In the genomic region with DNA sequence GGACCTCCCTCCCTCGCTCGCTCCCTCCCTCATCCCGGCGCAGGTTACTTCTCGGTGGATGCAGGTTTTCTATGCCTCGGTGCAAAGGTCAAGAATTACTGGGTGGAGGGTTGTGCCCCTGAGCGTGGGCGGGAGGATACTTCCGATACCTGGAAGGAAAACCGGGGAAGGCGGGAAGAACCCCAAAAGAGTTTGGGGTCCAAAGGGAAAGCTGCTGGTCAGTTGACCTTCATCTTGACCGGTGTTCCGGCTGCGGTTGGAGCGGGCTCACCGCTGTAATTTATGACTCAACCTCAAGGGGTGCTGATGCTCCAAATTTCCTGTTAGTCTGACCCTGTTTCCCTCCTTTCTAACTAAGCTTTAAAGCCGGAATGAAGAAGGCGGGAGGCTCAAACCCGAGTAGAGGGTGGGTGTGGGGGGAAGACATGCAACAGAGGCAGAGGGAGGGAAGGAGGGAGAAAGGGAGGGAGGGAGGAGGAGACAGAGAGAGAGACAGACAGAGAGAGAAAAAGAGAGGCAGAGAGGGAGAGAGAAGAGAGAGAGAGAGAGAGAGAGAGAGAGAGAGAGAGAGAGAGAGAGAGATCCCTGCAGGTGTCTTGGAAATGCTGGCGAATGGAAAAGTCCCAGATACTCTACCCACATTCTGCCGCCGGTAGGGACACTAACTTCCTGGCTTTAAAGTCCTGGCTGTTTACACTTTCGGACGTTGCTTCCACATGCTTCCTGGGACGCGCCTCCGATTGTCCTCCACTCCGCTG, we compare ENCODE assay signal across 7 mouse cellular contexts. TPM values are rescaled to one million over a fixed set of nuclear protein-coding genes. Genes with fewer than 3 reads are reported as not detected.
DNase-seq lines count a peak whose midpoint lies in the region; ATAC-seq lines count a peak whose summit lies in the region.

No protein-coding gene starts in this region.

- intact Hi-C loops in heart, postnatal 14 days (cut with DNase I): loop anchor here (2.0 to 5.0 kb wide), 2 partner anchors 336 to 436 kb away; a partner anchor contains a TSS

- peak; percentile 60 for DNase-seq in CD4-positive, CD25-positive, alpha-beta regulatory T cell, adult 2 months (ENCODE audit: low read depth, low spot score)
- DNase-seq in R1 (ENCODE audit: low read depth, low spot score): peak; percentile 93
- peak; percentile 71 for DNase-seq in embryo, embryonic 11 days
- peak; percentile 50 to 66 for DNase-seq in heart, postnatal 14 days
- DNase-seq in kidney, postnatal 4 days: peak; percentile 65 to 77
- peak; percentile 67 for DNase-seq in testis, postnatal 10 days (ENCODE audit: low spot score)

- peak; percentile 54 for ATAC-seq in megakaryocyte progenitor cell, adult 5-6 weeks (replicated peaks; ENCODE audit: poor library complexity)

RNA-seq across cellular contexts. Expression of a gene that starts 10.3 kb away (rescaled TPM):
- total RNA-seq in heart, postnatal 14 days (2021): not detected
- not detected in 2 replicates for total RNA-seq in megakaryocyte progenitor cell, adult 5-6 weeks (2015)
- total RNA-seq in megakaryocyte progenitor cell, adult 5-6 weeks (2017): not detected in 2 replicates

RNA-seq across cellular contexts. Expression of a gene that starts 17.8 kb away (rescaled TPM):
- 100 to 1,000 TPM; 180 to 187 TPM for total RNA-seq in heart, postnatal 14 days (2021)
- total RNA-seq in megakaryocyte progenitor cell, adult 5-6 weeks (2015): 24.0 and 40.8 TPM in 2 replicates
- total RNA-seq in megakaryocyte progenitor cell, adult 5-6 weeks (2017): 68.4 and 88.5 TPM in 2 replicates

Comparison
In these comparisons a context has a peak if more than half of its experiments do, and no peak if none do; other contexts are left out.
1. Peak in every context shown above with its lines: DNase-seq and ATAC-seq.